Mouse (Mus musculus) MEL (cell line): ENCODE data around the gene Lrrc7. TPM values are rescaled to one million over a fixed set of nuclear protein-coding genes. Genes with fewer than 3 reads are reported as not detected.
A peak's percentile ranks its signal among the peaks of the same experiment; 100 is the strongest.

ENCODE experiments used
- DNase-seq: peaks from one replicate; pipeline ENCODE4 v3.0.0; 2011; ENCODE audit warnings: low read depth, low spot score
- H3K27ac ChIP-seq: 2 replicates; pipeline ENCODE4 v1.5.1; 2012; ENCODE audit warnings: low read depth, mild to moderate bottlenecking, control low read depth, low read length, moderate library complexity; ENCODE audit not compliant: control insufficient read depth
- H3K27me3 ChIP-seq, 2 experiments: fragments of 150-350 bp in 1 of 2; sonication (generic) in 1 of 2; 2 replicates each; pipeline ENCODE4 v1.6.1; 2012; ENCODE audit warnings: low read length in 2 of 2, mild to moderate bottlenecking in 2 of 2, improper control_type of control experiment in 1 of 2, moderate library complexity in 1 of 2; ENCODE audit not compliant: insufficient read depth in 2 of 2, control insufficient read depth in 1 of 2
- H3K36me3 ChIP-seq, 2 experiments: 2 replicates each; pipeline ENCODE4 v1.6.1; 2012 to 2014; ENCODE audit warnings: low read length in 2 of 2, improper control_type of control experiment in 1 of 2, inconsistent platforms in 1 of 2, mild to moderate bottlenecking in 1 of 2; ENCODE audit not compliant: insufficient read depth in 2 of 2, control insufficient read depth in 1 of 2
- H3K4me1 ChIP-seq, 2 experiments: fragments of 150-350 bp in 1 of 2; sonication (generic) in 1 of 2; 2 replicates each; pipeline ENCODE4 v1.6.1; 2012; ENCODE audit warnings: low read length in 2 of 2, improper control_type of control experiment in 1 of 2, mild to moderate bottlenecking in 1 of 2; ENCODE audit not compliant: insufficient read depth in 2 of 2, control insufficient read depth in 1 of 2
- H3K4me3 ChIP-seq, 2 experiments: fragments of 150-350 bp in 1 of 2; sonication (generic) in 1 of 2; 2 replicates each; pipeline ENCODE4 v1.5.1; 2012; ENCODE audit warnings: low read depth in 2 of 2, low read length in 2 of 2, mild to moderate bottlenecking in 2 of 2, moderate library complexity in 2 of 2, control low read depth in 1 of 2, improper control_type of control experiment in 1 of 2; ENCODE audit not compliant: control insufficient read depth in 1 of 2, insufficient read depth in 1 of 2
- H3K79me2 ChIP-seq: 2 replicates; pipeline ENCODE4 v1.6.1; 2012; ENCODE audit warnings: mild to moderate bottlenecking, low read length, moderate library complexity; ENCODE audit not compliant: control insufficient read depth, poor library complexity, insufficient read depth
- H3K9ac ChIP-seq: 2 replicates; pipeline ENCODE4 v1.6.1; 2012; ENCODE audit warnings: low read depth, mild to moderate bottlenecking, control low read depth, low read length, moderate library complexity; ENCODE audit not compliant: control insufficient read depth, poor library complexity, severe bottlenecking
- H3K9me3 ChIP-seq: fragments of 150-350 bp; sonication (generic); replicated peaks from 2 replicates; pipeline ENCODE4 v1.6.1; 2012; ENCODE audit warnings: mild to moderate bottlenecking, low read length, improper control_type of control experiment, moderate library complexity; ENCODE audit not compliant: insufficient read depth
- BHLHE40 ChIP-seq: IDR thresholded peaks from 2 replicates; pipeline ENCODE4 v1.6.1; 2012; ENCODE audit warnings: low read depth, mild to moderate bottlenecking, inconsistent platforms, low read length, improper control_type of control experiment, borderline replicate concordance
- CHD2 ChIP-seq: IDR thresholded peaks from 2 replicates; pipeline ENCODE4 v1.6.1; 2011; ENCODE audit warnings: low read length, improper control_type of control experiment
- CTCF ChIP-seq, 3 experiments: IDR thresholded peaks in 2 of 3; conservative IDR thresholded peaks in 1 of 3; 2 replicates each; pipeline ENCODE4 v1.5.1; 2011 to 2012; ENCODE audit warnings: low read length in 3 of 3, low read depth in 2 of 3, mild to moderate bottlenecking in 2 of 3, improper control_type of control experiment in 1 of 3, inconsistent platforms in 1 of 3, mixed read lengths in 1 of 3, moderate library complexity in 1 of 3; ENCODE audit not compliant: control insufficient read depth in 1 of 3, insufficient read depth in 1 of 3, poor library complexity in 1 of 3, severe bottlenecking in 1 of 3
- E2F4 ChIP-seq: IDR thresholded peaks from 2 replicates; pipeline ENCODE4 v1.6.1; 2011; ENCODE audit warnings: low read depth, low read length, improper control_type of control experiment, borderline replicate concordance
- ETS1 ChIP-seq: IDR thresholded peaks from 2 replicates; pipeline ENCODE4 v1.6.1; 2012; ENCODE audit warnings: low read depth, mild to moderate bottlenecking, inconsistent platforms, low read length, improper control_type of control experiment, moderate library complexity
- GATA1 ChIP-seq: IDR thresholded peaks from 2 replicates; pipeline ENCODE4 v1.6.1; 2011; ENCODE audit warnings: low read depth, low read length, improper control_type of control experiment
- HCFC1 ChIP-seq: IDR thresholded peaks from 2 replicates; pipeline ENCODE4 v1.6.1; 2012; ENCODE audit warnings: low read depth, mild to moderate bottlenecking, inconsistent platforms, low read length, improper control_type of control experiment, moderate library complexity
- JUND ChIP-seq: IDR thresholded peaks from 2 replicates; pipeline ENCODE4 v1.6.1; 2011; ENCODE audit warnings: low read depth, mild to moderate bottlenecking, improper control_type of control experiment, low read length
- KAT2A ChIP-seq: conservative IDR thresholded peaks from 2 replicates; pipeline ENCODE4 v1.6.1; 2012; ENCODE audit warnings: low read depth, low read length, improper control_type of control experiment, inconsistent platforms
- MAFK ChIP-seq: IDR thresholded peaks from 2 replicates; pipeline ENCODE4 v1.6.1; 2011; ENCODE audit warnings: low read depth, mild to moderate bottlenecking, low read length, improper control_type of control experiment, borderline replicate concordance
- MAX ChIP-seq: IDR thresholded peaks from 2 replicates; pipeline ENCODE4 v1.6.1; 2011; ENCODE audit warnings: low read length, improper control_type of control experiment
- MEF2A ChIP-seq: IDR thresholded peaks from 2 replicates; pipeline ENCODE4 v1.6.1; 2014; ENCODE audit warnings: low read depth, mild to moderate bottlenecking, inconsistent platforms, low read length, improper control_type of control experiment; ENCODE audit not compliant: poor library complexity, insufficient replicate concordance, severe bottlenecking; ENCODE audit errors: extremely low read depth
- MXI1 ChIP-seq: IDR thresholded peaks from 2 replicates; pipeline ENCODE4 v1.6.1; 2011; ENCODE audit warnings: mild to moderate bottlenecking, low read depth, low read length, improper control_type of control experiment
- MYB ChIP-seq: IDR thresholded peaks from 2 replicates; pipeline ENCODE4 v1.6.1; 2011; ENCODE audit warnings: mild to moderate bottlenecking, low read depth, low read length, improper control_type of control experiment
- MYC ChIP-seq: IDR thresholded peaks from 2 replicates; pipeline ENCODE4 v1.6.1; 2011; ENCODE audit warnings: low read depth, mild to moderate bottlenecking, low read length, improper control_type of control experiment, moderate library complexity
- NELFE ChIP-seq: IDR thresholded peaks from 2 replicates; pipeline ENCODE4 v1.6.1; 2011; ENCODE audit warnings: low read depth, low read length, improper control_type of control experiment
- NRF1 ChIP-seq: IDR thresholded peaks from 2 replicates; pipeline ENCODE4 v1.6.1; 2014; ENCODE audit warnings: low read depth, mild to moderate bottlenecking, inconsistent platforms, low read length, improper control_type of control experiment, moderate library complexity; ENCODE audit not compliant: poor library complexity, insufficient read depth, severe bottlenecking
- POLR2AphosphoS2 ChIP-seq: IDR thresholded peaks from 2 replicates; pipeline ENCODE4 v1.6.1; 2011; ENCODE audit warnings: low read length, improper control_type of control experiment
- POLR2AphosphoS5 ChIP-seq: IDR thresholded peaks from 2 replicates; pipeline ENCODE4 v1.6.1; 2012; ENCODE audit warnings: low read depth, borderline replicate concordance, mild to moderate bottlenecking, inconsistent platforms, low read length, moderate library complexity, mixed read lengths
- RCOR1 ChIP-seq: IDR thresholded peaks from 2 replicates; pipeline ENCODE4 v1.6.1; 2012; ENCODE audit warnings: low read depth, mild to moderate bottlenecking, inconsistent platforms, low read length, improper control_type of control experiment
- TAL1 ChIP-seq: IDR thresholded peaks from 2 replicates; pipeline ENCODE4 v1.6.1; 2012; ENCODE audit warnings: mild to moderate bottlenecking, inconsistent platforms, low read length, moderate library complexity, mixed read lengths
- TBP ChIP-seq: IDR thresholded peaks from 2 replicates; pipeline ENCODE4 v1.8.0; 2011; ENCODE audit warnings: low read depth, low read length, improper control_type of control experiment
- TCF12 ChIP-seq: IDR thresholded peaks from 2 replicates; pipeline ENCODE4 v1.6.1; 2014; ENCODE audit warnings: low read depth, mild to moderate bottlenecking, inconsistent platforms, low read length, improper control_type of control experiment, moderate library complexity
- UBTF ChIP-seq: IDR thresholded peaks from 2 replicates; pipeline ENCODE4 v1.6.1; 2012; ENCODE audit warnings: low read depth, mild to moderate bottlenecking, inconsistent platforms, low read length, improper control_type of control experiment, moderate library complexity, borderline replicate concordance; ENCODE audit not compliant: insufficient read depth
- USF2 ChIP-seq, 2 experiments: IDR thresholded peaks; 2 replicates each; pipeline ENCODE4 v1.6.1; 2011 to 2012; ENCODE audit warnings: improper control_type of control experiment in 2 of 2, low read length in 2 of 2, borderline replicate concordance in 1 of 2, inconsistent platforms in 1 of 2, low read depth in 1 of 2, mild to moderate bottlenecking in 1 of 2; ENCODE audit not compliant: insufficient read depth in 1 of 2
- ZC3H11A ChIP-seq: IDR thresholded peaks from 2 replicates; pipeline ENCODE4 v1.6.1; 2012; ENCODE audit warnings: low read depth, mild to moderate bottlenecking, inconsistent platforms, low read length, improper control_type of control experiment
- ZKSCAN1 ChIP-seq: IDR thresholded peaks from 2 replicates; pipeline ENCODE4 v1.6.1; 2012; ENCODE audit warnings: low read depth, mild to moderate bottlenecking, inconsistent platforms, low read length, improper control_type of control experiment, moderate library complexity
- ZMIZ1 ChIP-seq: IDR thresholded peaks from 2 replicates; pipeline ENCODE4 v1.6.1; 2012; ENCODE audit warnings: low read depth, mild to moderate bottlenecking, inconsistent platforms, low read length, improper control_type of control experiment, moderate library complexity
- ZNF384 ChIP-seq: IDR thresholded peaks from 2 replicates; pipeline ENCODE4 v1.6.1; 2012; ENCODE audit warnings: low read depth, mild to moderate bottlenecking, inconsistent platforms, low read length, improper control_type of control experiment
- polyA plus RNA-seq, 2 experiments: library from polyadenylated mRNA; stranded (reverse) in 1 of 2; unstranded in 1 of 2; fragments of >175 nt in 1 of 2; fragments of >200 nt in 1 of 2; gene quantifications; 2 replicates each; pipeline versions ENCODE4 v1.2.1 to v1.2.4; 2012; ENCODE audit warnings: low replicate concordance in 2 of 2, low read depth in 1 of 2; ENCODE audit not compliant: insufficient read length in 2 of 2, insufficient read depth in 1 of 2, missing spikeins in 1 of 2
- total RNA-seq: library from RNA; depleted of rRNA; stranded (reverse); fragments of 300-350 nt; gene quantifications from 2 replicates; pipeline ENCODE4 v1.2.3, GENCODE M21; 2012

Lrrc7 gene
- total and polyA plus RNA-seq, 3 experiments, result not detected

DNA sequence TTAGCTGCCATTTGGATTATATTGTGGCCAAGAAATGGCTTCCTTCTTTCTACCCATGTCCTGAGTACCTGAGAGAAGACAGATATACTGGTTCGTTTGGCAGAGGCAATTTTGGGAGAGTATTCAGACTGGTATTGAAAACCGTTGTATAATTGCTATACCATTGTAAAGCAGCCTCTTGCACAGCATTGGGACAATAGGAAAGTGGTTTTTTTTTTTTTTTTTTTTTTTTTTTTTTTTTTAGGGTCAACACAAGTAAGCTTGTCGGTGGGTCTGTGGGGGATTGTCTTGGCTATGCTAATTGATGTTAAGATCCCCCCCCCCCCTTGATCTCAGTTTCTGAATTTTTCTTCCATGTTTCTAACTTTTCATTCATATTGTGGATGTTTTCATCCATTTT lies 523.9 kb downstream of the Lrrc7 start:
- TF ChIP-seq ZNF384 (0 out of 2 replicates have a peak, but pooled peaks have one; percentile 26), MYB (no peak)
- H3K27ac ChIP-seq, result no peak overlapping the region
- H3K4me3 ChIP-seq, result no peak overlapping the region
- H3K4me1 ChIP-seq, result peaks cover 0 to 6% of the 10 kb centered on the region in 2 experiments; a peak in 3 of 4 replicates
- no peaks in the 10 kb centered on the region for H3K27me3 ChIP-seq
- no peaks in the 10 kb centered on the region for H3K9me3 ChIP-seq
- DNase-seq, result no peak
- H3K36me3 ChIP-seq, result peaks cover 9 to 18% of the 10 kb centered on the region in 2 experiments
- H3K79me2 ChIP-seq, result peaks cover 56% of the 10 kb centered on the region
- no peak overlapping the region for H3K9ac ChIP-seq

DNA sequence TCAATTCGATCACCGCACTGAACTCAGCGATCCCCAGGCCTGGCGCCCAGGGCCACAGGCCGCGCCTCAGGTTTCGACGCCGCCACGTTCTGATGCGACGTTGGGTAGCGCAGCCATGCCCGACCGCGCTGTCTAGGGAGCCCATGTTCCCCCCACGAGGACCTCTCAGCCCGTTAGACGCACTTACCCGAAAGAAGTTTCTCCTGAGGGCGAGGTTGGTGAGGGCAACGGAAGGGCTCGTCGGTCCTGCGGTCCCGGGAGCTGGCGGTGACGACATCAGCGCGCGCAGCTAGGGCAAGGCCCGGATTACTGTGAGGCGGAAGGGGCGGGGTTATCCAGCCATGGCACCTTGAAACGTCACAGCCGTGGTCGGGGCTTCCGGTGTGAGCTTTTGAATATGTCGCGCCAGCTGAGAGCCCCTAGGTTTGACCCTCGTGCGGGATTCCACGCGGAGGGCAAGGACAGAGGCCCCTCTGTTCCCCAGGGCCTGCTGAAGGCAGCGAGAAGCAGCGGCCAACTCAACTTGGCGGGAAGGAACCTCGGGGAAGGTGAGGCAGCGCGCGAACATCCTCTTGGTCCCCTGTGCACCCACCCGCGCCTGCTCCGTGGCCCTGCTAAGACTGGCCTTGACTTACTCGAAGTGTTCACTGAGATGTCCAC lies 525.6 kb downstream of the Lrrc7 start, which contains the start of the genes Srsf11 and Lrrc40:
TSS of gene Srsf11 (minus strand) at position 311 of the 660 bp plus-strand sequence.
TSS of gene Lrrc40 (plus strand) at position 334 of the 660 bp plus-strand sequence.
- no peaks in the 10 kb centered on the region for H3K27me3 ChIP-seq
- H3K79me2 ChIP-seq, result peaks cover 62% of the 10 kb centered on the region
- peak within 1 kb of the TSS; percentile 92 to 99 for H3K4me3 ChIP-seq
- H3K9ac ChIP-seq, result peak within 1 kb of the TSS; percentile 92
- peaks cover 6 to 20% of the 10 kb centered on the region in 2 experiments for H3K36me3 ChIP-seq
- H3K27ac ChIP-seq, result peak within 1 kb of the TSS; percentile 71
- H3K4me1 ChIP-seq, result peaks cover 2 to 6% of the 10 kb centered on the region in 2 experiments
- peak; percentile 97 for DNase-seq
- H3K9me3 ChIP-seq, result no peaks in the 10 kb centered on the region
- no peak for TF ChIP-seq ZKSCAN1
- TF ChIP-seq BHLHE40, result no peak
- TF ChIP-seq CHD2, result no peak
- TF ChIP-seq TBP, result 0 out of 2 replicates have a peak, but pooled peaks have one; percentile 44
- no peak for TF ChIP-seq ZC3H11A
- no peak for TF ChIP-seq USF2 (IDR thresholded peaks at IDR 0.05; ENCODE audit: borderline replicate concordance in 1 of 2, insufficient read depth in 1 of 2, low read depth in 1 of 2, low read length in 2 of 2)
- TF ChIP-seq HCFC1, result peak; percentile 89
- 0 out of 6 replicates have a peak, but pooled peaks of 1 of the 3 experiments have one; percentile 5 for TF ChIP-seq CTCF (IDR thresholded peaks at IDR 0.05 in 2 of 3, conservative IDR thresholded peaks at IDR 0.05 in 1 of 3; ENCODE audit: control insufficient read depth in 1 of 3, insufficient read depth in 1 of 3, low read depth in 2 of 3, low read length in 3 of 3, poor library complexity in 1 of 3, severe bottlenecking in 1 of 3)
- no peak for TF ChIP-seq POLR2AphosphoS5
- peak; percentile 79 for TF ChIP-seq NELFE
- TF ChIP-seq MAX, result no peak
- TF ChIP-seq MYC, result peak; percentile 15; the same call in 1 of the 2 replicates
- no peak for TF ChIP-seq GATA1
- no peak; the same call in 1 of the 2 replicates for TF ChIP-seq TCF12
- no peak for TF ChIP-seq MAFK
- TF ChIP-seq NRF1, result peak; percentile 53; the same call in 1 of the 2 replicates
- TF ChIP-seq MXI1, result peak; percentile 73
- no peak for TF ChIP-seq MEF2A
- TF ChIP-seq MYB, result no peak
- TF ChIP-seq KAT2A, result no peak; the same call in 1 of the 2 replicates
- TF ChIP-seq UBTF, result no peak
- TF ChIP-seq TAL1, result no peak
- no peak for TF ChIP-seq ZMIZ1
- TF ChIP-seq E2F4, result peak; percentile 79; the same call in 1 of the 2 replicates
- peak; percentile 71; the same call in 1 of the 2 replicates for TF ChIP-seq POLR2AphosphoS2
- no peak for TF ChIP-seq RCOR1
- peak; percentile 53 for TF ChIP-seq ETS1
- TF ChIP-seq JUND, result no peak
